Mouse (Mus musculus) fat pad, adult 2 months (tissue): Measurements from ENCODE around the gene Gm884.
"Not testable (repeated sequence)": the region's sequence is repeated elsewhere in the genome, so short reads cannot be mapped to it uniquely, and the experiment has no call there.

Source experiments
- DNase-seq: peaks from one replicate; pipeline ENCODE4 v3.0.0-alpha.2; 2011; ENCODE audit warnings: low read depth, low spot score; ENCODE audit errors: extremely low read depth

Gene Gm884

GRCm38 (mm10) chr11:103635481-103635880 is 14.5 kb upstream of the Gm884 start:
- no peak for DNase-seq

GRCm38 (mm10) chr11:103634806-103635205 is 13.9 kb upstream of the Gm884 start:
- no peak for DNase-seq

DNA sequence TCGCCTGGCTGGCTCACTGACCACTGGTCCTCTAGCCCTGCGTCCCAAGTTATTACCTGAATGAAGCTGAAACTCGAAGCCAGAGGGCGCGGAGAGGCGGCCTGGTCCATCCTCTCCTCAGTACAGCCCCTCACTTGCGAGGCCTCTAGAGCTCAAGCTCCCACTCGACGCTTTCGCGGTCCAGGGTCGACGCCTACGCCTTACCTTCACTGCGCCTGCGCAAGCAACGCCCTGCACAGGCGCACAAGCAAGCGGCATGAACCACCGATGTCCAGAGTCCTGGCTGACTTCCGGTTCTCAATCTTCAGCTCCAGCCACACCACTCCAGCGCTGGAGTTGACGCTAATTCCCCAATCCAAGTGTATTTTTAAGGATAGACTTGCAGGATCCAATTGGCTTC is 6.5 kb upstream of the Gm884 start:
- no peak for DNase-seq

DNA sequence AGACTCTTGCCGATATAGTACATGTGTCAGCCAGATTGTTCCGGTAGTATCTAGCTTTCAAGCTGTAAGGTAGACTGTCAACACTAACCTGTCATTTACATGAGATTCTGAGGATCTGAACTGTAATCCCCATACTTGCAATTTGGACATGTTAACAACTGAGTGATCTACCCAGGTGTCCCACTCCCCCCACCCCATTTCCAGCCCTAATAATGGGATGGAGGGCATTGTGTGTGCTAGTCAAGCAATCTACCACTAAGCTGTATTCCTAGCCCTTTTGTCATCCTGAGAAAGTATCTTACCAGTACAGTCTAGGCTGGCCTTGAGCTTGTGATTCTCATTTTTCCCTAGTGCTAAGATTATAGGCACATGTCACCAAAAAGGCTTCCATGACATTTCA is 10.2 kb downstream of the Gm884 start:
- DNase-seq = no peak

DNA sequence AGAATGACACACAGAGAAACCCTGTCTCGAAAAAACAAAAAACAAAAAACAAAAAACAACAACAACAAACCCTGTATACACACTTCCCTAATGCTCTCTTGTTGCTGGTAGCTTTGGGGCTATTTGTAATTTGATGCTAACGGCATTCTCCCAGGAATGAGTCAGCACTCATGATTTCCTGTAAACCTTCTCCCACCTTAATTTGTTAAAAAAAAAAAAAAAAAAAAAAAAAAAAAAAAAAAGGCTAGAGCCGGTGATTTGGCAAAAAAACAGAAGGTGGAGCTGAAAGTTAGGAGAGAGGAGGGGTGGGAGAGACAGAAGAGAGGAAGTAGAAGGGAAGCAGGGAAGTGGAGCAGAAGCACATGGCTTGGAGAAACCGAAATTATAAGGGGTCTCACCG is 14.3 kb downstream of the Gm884 start:
- no peak for DNase-seq

- DNase-seq = no peak
Measured at GRCm38 (mm10) chr11:103578339-103578738, 42.6 kb downstream of the Gm884 start.

DNA sequence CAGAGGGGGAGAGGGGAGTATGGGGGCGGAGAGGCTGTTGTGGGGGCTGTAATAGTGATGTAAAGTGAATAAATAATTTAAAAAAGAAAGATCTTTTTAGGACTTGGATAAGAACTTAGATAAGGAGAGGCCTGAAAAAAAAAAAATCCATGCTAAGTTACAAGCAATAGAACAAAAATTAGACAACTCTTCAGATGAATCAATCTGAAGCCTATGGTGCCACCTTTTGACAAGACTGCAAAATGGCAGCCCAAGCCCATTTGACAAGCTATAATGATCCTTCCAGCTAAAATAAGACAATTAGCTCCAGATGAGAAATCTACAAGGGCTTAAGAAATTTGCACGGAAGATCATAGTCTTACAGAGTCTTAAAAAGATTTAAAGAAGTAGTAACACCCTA is 64.9 kb downstream of the Gm884 start:
- DNase-seq = no peak

DNA sequence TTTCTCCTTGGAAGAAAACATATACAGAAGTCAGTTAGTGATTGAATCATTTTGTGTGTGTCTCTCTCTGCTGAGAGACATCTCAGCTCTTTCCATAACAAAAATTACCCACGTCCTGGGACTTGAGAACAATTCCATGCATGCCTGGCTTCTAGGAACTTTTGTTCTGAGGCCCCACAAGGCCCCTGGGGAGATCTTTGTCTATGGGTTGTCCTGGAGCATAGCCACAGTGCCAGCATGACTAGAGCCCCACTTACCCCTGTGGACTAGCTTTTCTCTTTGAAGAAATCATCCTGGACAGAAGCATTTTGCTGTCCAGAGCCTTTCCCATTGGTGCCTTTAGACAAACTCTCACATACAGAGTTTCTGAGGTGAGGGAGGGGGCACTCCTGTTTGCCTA is 86.0 kb downstream of the Gm884 start:
- not testable (repeated sequence) for DNase-seq

- no peak for DNase-seq
Measured at GRCm38 (mm10) chr11:103512111-103512510, 108.8 kb downstream of the Gm884 start.

GRCm38 (mm10) chr11:103504497-103504896 is 116.4 kb downstream of the Gm884 start, which contains the start of gene Lrrc37a:
Gene Lrrc37a (minus strand): TSS chr11:103504597.
- no peak for DNase-seq
